Mouse (Mus musculus) layer of hippocampus, postnatal 36 days (tissue): ENCODE measurements at regions not wholly inside any gene's neighbourhood (a gene's known extent, or its start where the extent isn't known, plus 50 kb on each side); places are given as distances from the start of the nearest gene placed in this dataset.

Source experiments
- DNase-seq, 2 experiments: peaks; one replicate each; pipeline ENCODE4 v3.0.0; 2022

- no peak for DNase-seq
Measured at GRCm38 (mm10) chr14:72850884-72851283, 141.1 kb upstream of the Fndc3a start.

GRCm38 (mm10) chr14:72848271-72848955, 138.6 kb upstream of the Fndc3a start:
- no peak for DNase-seq

GRCm38 (mm10) chr14:72847466-72847865, 137.7 kb upstream of the Fndc3a start:
- no peak for DNase-seq

- DNase-seq, result no peak
Measured at GRCm38 (mm10) chr14:72845621-72846440, 136.0 kb upstream of the Fndc3a start.

GRCm38 (mm10) chr14:72844753-72845369, 135.1 kb upstream of the Fndc3a start:
- no peak for DNase-seq

GRCm38 (mm10) chr14:72841753-72842152, 131.9 kb upstream of the Fndc3a start:
- DNase-seq, result no peak

- no peak for DNase-seq
Measured at GRCm38 (mm10) chr14:72835158-72835557, 125.4 kb upstream of the Fndc3a start.

GRCm38 (mm10) chr14:72829261-72829660, 119.5 kb upstream of the Fndc3a start:
- no peak for DNase-seq

GRCm38 (mm10) chr14:72825549-72825948, 115.7 kb upstream of the Fndc3a start:
- DNase-seq, result no peak

- DNase-seq, result no peak
Measured at GRCm38 (mm10) chr14:72822231-72822615, 112.4 kb upstream of the Fndc3a start.

GRCm38 (mm10) chr14:72821517-72822230, 111.9 kb upstream of the Fndc3a start:
- DNase-seq, result no peak

GRCm38 (mm10) chr14:72819037-72819436, 109.2 kb upstream of the Fndc3a start:
- DNase-seq, result no peak

GRCm38 (mm10) chr14:72817764-72818163, 108.0 kb upstream of the Fndc3a start:
- no peak for DNase-seq

GRCm38 (mm10) chr14:72816847-72817246, 107.0 kb upstream of the Fndc3a start:
- DNase-seq, result peak in 1 of 2 experiments; percentile 4

- DNase-seq, result no peak
Measured at GRCm38 (mm10) chr14:72809138-72809537, 99.3 kb upstream of the Fndc3a start.

GRCm38 (mm10) chr14:72807947-72808346, 98.1 kb upstream of the Fndc3a start:
- no peak for DNase-seq

- DNase-seq, result peak; percentile 13 to 16
Measured at GRCm38 (mm10) chr14:72807286-72807685, 97.5 kb upstream of the Fndc3a start.

GRCm38 (mm10) chr14:72806598-72806997, 96.8 kb upstream of the Fndc3a start:
- no peak for DNase-seq

- no peak for DNase-seq
Measured at GRCm38 (mm10) chr14:72803579-72803978, 93.8 kb upstream of the Fndc3a start.

- DNase-seq, result no peak
Measured at GRCm38 (mm10) chr14:72790654-72791053, 80.9 kb upstream of the Fndc3a start.

- DNase-seq, result no peak
Measured at GRCm38 (mm10) chr14:72786929-72787328, 77.1 kb upstream of the Fndc3a start.

- no peak for DNase-seq
Measured at GRCm38 (mm10) chr14:72783248-72783647, 73.4 kb upstream of the Fndc3a start.

GRCm38 (mm10) chr14:72779446-72779845, 69.6 kb upstream of the Fndc3a start:
- no peak for DNase-seq
